In the genomic region with DNA sequence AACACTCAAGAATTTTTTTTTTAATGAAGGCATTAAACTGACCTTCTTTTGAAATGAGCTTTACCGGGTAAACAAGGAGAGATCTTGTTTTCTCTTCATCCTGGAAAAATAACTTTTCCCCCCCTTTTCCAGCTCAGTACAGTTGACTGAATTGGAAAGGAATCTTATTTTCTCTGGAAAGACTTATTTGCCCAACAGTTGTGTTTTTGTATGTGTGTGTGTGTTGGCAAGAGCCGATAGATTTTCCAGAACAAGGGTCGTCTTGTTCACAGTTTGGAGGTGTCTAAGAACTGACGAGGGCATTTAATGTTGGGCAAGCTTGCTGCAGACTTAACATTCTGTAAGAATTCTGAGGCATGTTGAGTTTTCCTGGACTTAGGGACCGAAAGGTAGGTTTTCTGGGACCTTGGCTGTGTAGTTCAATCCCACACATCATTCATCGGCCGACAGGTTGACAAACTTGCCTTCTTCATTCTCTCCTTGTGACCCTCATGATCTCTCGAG, we compare ENCODE assay signal across 31 mouse cellular contexts.
DNase-seq lines count a peak whose midpoint lies in the region; ATAC-seq and TF ChIP-seq lines count a peak whose summit lies in the region.
"Had no signal": no experiment of that assay in that cellular context is flagged by ENCODE, and none has a peak within 500 bp of the region (broad histone marks: within the 10 kb centered on the region; RNA-seq: fewer than 3 reads in every experiment).

No protein-coding gene starts in this region.

- H3K9ac ChIP-seq in embryonic facial prominence, embryonic 14.5 days (ENCODE audit: low read depth, low read length): no peak overlapping the region
- no peak overlapping the region for H3K9ac ChIP-seq in limb, embryonic 13.5 days
- H3K9ac ChIP-seq in forebrain, embryonic 15.5 days (replicated peaks): no peak overlapping the region
- H3K9ac ChIP-seq: heart, embryonic 12.5 days; hindbrain, embryonic 15.5 days; midbrain, embryonic 15.5 days; neural tube, embryonic 15.5 days had no signal

- no peak for DNase-seq in gastrocnemius, adult 2 months
- DNase-seq in gastrocnemius, postnatal 25 days: no peak
- DNase-seq in layer of hippocampus, adult 2 months (ENCODE audit: low spot score in 2 of 2): no peak
- DNase-seq in layer of hippocampus, adult 11-12 months (ENCODE audit: low spot score): no peak
- peak; percentile 43 for DNase-seq in embryonic facial prominence, embryonic 14.5 days (ENCODE audit: low spot score)
- DNase-seq in ovary, adult 18-20 months (ENCODE audit: low spot score): no peak
- DNase-seq: cerebellum, adult 11 months; cerebellum, adult 9-11 months; embryo, embryonic 11 days; heart, postnatal 10 days; kidney, adult 2 months; kidney, postnatal 36 days; layer of hippocampus, postnatal 36 days; lung, adult 2 months; lung, postnatal 10 days; right cerebral cortex, postnatal 25 days; spleen, adult 18-20 months; thymus, postnatal 14 days had no signal

- ATAC-seq in embryonic facial prominence, embryonic 14.5 days (ENCODE audit: low read depth): no peak
- peak; percentile 51; the same call in 1 of the 2 replicates for ATAC-seq in limb, embryonic 13.5 days (ENCODE audit: low FRiP score, low read depth)
- ATAC-seq in forebrain, embryonic 15.5 days (replicated peaks): no peak
- ATAC-seq: forebrain, embryonic 16.5 days; inflammation-experienced regulatory T-cells, adult 6 months; midbrain, embryonic 15.5 days had no signal

- intact Hi-C loops in gastrocnemius, adult 2 months (cut with DNase I): no loop called here

- H3K4me1 ChIP-seq in embryonic facial prominence, embryonic 14.5 days (ENCODE audit: control insufficient read depth, insufficient read depth, low read length): peaks cover 17% of the 10 kb centered on the region
- peaks cover 53% of the 10 kb centered on the region for H3K4me1 ChIP-seq in limb, embryonic 13.5 days
- H3K4me1 ChIP-seq in forebrain, embryonic 15.5 days: peaks cover 10% of the 10 kb centered on the region

- TF ChIP-seq CTCF in gastrocnemius, adult 2 months (IDR thresholded peaks at IDR 0.05): no peak
- no peak for TF ChIP-seq CTCF in layer of hippocampus, adult 2 months (conservative IDR thresholded peaks at IDR 0.05)

- H3K9me3 ChIP-seq in embryonic facial prominence, embryonic 14.5 days (ENCODE audit: control insufficient read depth, low read length): no peaks in the 10 kb centered on the region
- no peaks in the 10 kb centered on the region for H3K9me3 ChIP-seq in limb, embryonic 13.5 days
- no peaks in the 10 kb centered on the region for H3K9me3 ChIP-seq in forebrain, embryonic 15.5 days
- H3K9me3 ChIP-seq: forebrain, embryonic 10.5 days; heart, embryonic 12.5 days; hindbrain, embryonic 10.5 days; hindbrain, embryonic 15.5 days; midbrain, embryonic 10.5 days; midbrain, embryonic 15.5 days; neural tube, embryonic 15.5 days had no signal

- WGBS in embryonic facial prominence, embryonic 14.5 days: 74% methylated on average over 8 of the region's 8 CpGs
- WGBS in limb, embryonic 13.5 days: 71% methylated on average over 8 of the region's 8 CpGs
- WGBS in forebrain, embryonic 15.5 days: 64% methylated on average over 8 of the region's 8 CpGs

- H3K36me3 ChIP-seq in embryonic facial prominence, embryonic 14.5 days (ENCODE audit: control insufficient read depth, insufficient read depth, low read length): no peaks in the 10 kb centered on the region
- H3K36me3 ChIP-seq in limb, embryonic 13.5 days: no peaks in the 10 kb centered on the region
- H3K36me3 ChIP-seq in forebrain, embryonic 15.5 days: no peaks in the 10 kb centered on the region
- H3K36me3 ChIP-seq: forebrain, embryonic 10.5 days; G1E; heart, embryonic 12.5 days; hindbrain, embryonic 10.5 days; hindbrain, embryonic 15.5 days; midbrain, embryonic 10.5 days; midbrain, embryonic 15.5 days; neural tube, embryonic 15.5 days had no signal

- no peak overlapping the region for H3K4me3 ChIP-seq in gastrocnemius, adult 2 months
- no peak overlapping the region for H3K4me3 ChIP-seq in layer of hippocampus, adult 2 months
- H3K4me3 ChIP-seq in embryonic facial prominence, embryonic 14.5 days (ENCODE audit: low read depth, low read length): no peak overlapping the region
- H3K4me3 ChIP-seq in limb, embryonic 13.5 days: no peak overlapping the region
- H3K4me3 ChIP-seq in forebrain, embryonic 15.5 days: no peak overlapping the region
- H3K4me3 ChIP-seq: forebrain, embryonic 10.5 days; heart, embryonic 12.5 days; hindbrain, embryonic 10.5 days; hindbrain, embryonic 15.5 days; midbrain, embryonic 10.5 days; midbrain, embryonic 15.5 days; neural tube, embryonic 15.5 days had no signal

- H3K27me3 ChIP-seq in embryonic facial prominence, embryonic 14.5 days (replicated peaks; ENCODE audit: control insufficient read depth, insufficient read depth, low read length): no peaks in the 10 kb centered on the region
- no peaks in the 10 kb centered on the region for H3K27me3 ChIP-seq in limb, embryonic 13.5 days
- no peaks in the 10 kb centered on the region for H3K27me3 ChIP-seq in forebrain, embryonic 15.5 days
- H3K27me3 ChIP-seq: heart, embryonic 12.5 days; hindbrain, embryonic 15.5 days; midbrain, embryonic 15.5 days; neural tube, embryonic 15.5 days had no signal

- no peak overlapping the region for H3K4me2 ChIP-seq in embryonic facial prominence, embryonic 14.5 days (ENCODE audit: low read depth, low read length)
- no peak overlapping the region for H3K4me2 ChIP-seq in limb, embryonic 13.5 days (replicated peaks)
- H3K4me2 ChIP-seq in forebrain, embryonic 15.5 days (replicated peaks): no peak overlapping the region
- H3K4me2 ChIP-seq: heart, embryonic 12.5 days; hindbrain, embryonic 15.5 days; midbrain, embryonic 15.5 days; neural tube, embryonic 15.5 days had no signal

- peak overlapping the region; percentile 35; the same call in 1 of the 2 replicates for H3K27ac ChIP-seq in gastrocnemius, adult 2 months
- H3K27ac ChIP-seq in layer of hippocampus, adult 2 months: peak overlapping the region; percentile 41; the same call in 1 of the 2 replicates
- H3K27ac ChIP-seq in embryonic facial prominence, embryonic 14.5 days (replicated peaks; ENCODE audit: low read depth, low read length): peak overlapping the region; percentile 80
- peak overlapping the region; percentile 89 for H3K27ac ChIP-seq in limb, embryonic 13.5 days
- H3K27ac ChIP-seq in forebrain, embryonic 15.5 days (replicated peaks): no peak overlapping the region
- H3K27ac ChIP-seq: hindbrain, embryonic 10.5 days; hindbrain, embryonic 15.5 days; macrophage; midbrain, embryonic 10.5 days; midbrain, embryonic 15.5 days; neural tube, embryonic 15.5 days had no signal
